Mouse (Mus musculus) frontal cortex, postnatal 10 days (tissue): ENCODE results near the gene Adtrp.

Source experiments
- DNase-seq, 2 experiments: peaks; one replicate each; pipeline ENCODE4 v3.0.0; 2022; ENCODE audit warnings: low spot score in 2 of 2, mixed read lengths in 1 of 2

The Adtrp gene

DNA sequence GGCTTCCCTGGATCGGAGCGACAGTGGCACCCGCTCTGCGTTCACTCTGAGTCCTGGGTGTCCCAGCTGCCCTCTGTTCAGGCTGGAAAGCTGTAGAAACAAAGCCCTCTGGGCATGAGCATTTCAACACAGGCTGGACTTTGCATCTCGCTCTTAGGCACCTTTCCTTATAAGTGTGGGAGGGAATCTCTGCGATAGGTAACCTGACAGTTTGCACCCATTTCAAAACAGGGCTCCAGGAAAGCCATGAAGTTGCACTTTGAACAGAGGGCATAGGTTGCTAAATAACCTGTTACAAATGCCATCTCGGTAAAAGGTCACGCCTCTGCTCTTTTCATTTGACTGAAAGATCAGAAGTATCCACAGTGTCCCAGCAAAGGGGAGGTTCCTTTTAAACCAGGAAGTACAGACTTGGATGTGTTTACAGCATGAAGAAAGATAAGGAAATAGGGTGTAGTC is 19.2 kb downstream of the Adtrp start:
- DNase-seq, result no peak

DNA sequence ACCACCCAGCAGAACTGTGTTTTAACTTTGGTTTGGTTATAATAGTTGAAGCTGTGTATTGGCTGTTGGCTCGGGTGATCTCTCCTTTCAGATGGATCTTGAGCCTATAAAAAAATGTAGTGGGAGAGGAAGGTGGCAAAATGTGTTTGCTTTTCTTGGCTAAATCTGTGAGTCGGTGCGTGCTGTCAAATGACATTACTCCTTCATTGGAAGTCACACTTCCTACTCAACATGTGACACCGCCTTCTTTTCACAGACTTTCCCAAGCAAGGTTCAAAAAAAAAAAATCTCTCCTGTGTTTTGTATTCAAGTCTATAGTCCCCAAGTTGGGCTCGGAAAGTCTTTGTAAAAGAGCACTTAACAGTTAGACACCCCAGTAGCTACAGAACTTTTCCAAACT is 19.9 kb downstream of the Adtrp start:
- no peak for DNase-seq

DNA sequence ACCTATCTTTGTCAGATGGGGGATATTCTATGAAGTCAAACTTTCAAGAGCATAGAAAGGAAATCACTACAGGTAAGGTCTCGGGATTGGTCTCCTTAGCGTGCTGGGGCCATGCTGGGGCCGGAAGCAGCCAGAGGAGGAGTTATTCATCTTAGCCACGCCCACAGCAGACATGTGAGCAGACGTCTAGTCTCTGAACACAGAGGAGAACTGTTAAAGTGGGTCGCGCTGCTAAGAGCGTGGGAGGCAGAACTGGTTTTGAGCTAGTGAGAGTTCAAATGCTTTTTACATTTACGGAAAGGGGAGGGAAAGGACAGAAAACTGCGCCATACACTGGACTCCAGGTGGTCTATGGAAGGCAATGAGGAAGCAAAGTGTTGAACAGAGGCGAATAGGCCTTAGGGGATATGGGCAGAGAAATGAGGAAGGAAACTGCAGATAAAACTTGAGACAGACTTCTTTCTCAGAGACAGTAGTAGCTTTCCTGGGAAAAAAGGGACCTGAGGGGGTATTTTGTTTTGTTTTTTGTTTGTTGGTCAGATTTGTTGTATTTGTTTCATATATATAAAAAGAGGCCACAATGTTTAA is 22.0 kb downstream of the Adtrp start:
- DNase-seq, result no peak

DNA sequence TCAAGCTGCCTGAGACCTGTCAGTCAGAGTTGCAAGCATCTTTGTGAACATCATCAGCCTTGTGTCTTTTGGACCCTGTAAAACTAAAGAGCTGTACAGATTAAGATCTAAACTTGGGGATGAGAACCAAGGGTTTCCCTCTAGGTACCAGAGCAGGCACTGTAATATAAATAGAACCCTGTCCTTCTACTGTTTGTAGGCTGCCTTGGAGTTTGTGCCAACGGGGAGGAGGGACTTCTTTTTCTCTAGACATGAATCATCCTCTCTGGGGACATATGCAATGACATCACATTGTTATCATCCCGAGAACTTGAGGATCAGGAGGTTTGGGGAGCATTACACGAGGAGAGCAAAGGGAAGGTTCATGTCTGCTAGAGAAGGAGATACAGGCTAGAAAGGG is 24.4 kb downstream of the Adtrp start:
- no peak for DNase-seq

GRCm38 (mm10) chr13:41822617-41823016 is 24.9 kb downstream of the Adtrp start:
- no peak for DNase-seq

- DNase-seq, result no peak
Measured at GRCm38 (mm10) chr13:41822091-41822490, 25.4 kb downstream of the Adtrp start.

DNA sequence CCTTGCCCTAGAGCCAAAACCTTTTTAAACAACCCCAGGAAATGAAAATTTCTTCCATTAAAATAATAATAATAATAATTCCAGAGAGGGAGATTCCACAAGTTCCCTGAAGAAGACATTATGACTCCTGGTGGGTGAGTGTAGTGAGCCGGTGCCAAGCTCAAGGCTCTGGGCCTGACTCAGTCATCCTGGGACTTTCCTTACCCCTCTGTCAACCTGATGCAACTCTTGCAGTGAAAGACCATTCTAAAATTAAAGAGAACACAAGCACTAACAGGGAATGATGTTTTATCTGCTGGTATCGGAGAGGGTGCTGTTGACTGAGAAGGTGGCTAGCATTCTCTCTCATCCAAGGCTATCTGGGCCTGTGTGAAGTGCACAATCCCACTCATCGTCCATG is 26.5 kb downstream of the Adtrp start:
- DNase-seq, result no peak

- DNase-seq, result no peak
Measured at GRCm38 (mm10) chr13:41819918-41820317, 27.6 kb downstream of the Adtrp start.

GRCm38 (mm10) chr13:41819484-41819883 is 28.0 kb downstream of the Adtrp start:
- DNase-seq, result no peak

- DNase-seq, result no peak
Measured at GRCm38 (mm10) chr13:41817583-41817982, 29.9 kb downstream of the Adtrp start.

DNA sequence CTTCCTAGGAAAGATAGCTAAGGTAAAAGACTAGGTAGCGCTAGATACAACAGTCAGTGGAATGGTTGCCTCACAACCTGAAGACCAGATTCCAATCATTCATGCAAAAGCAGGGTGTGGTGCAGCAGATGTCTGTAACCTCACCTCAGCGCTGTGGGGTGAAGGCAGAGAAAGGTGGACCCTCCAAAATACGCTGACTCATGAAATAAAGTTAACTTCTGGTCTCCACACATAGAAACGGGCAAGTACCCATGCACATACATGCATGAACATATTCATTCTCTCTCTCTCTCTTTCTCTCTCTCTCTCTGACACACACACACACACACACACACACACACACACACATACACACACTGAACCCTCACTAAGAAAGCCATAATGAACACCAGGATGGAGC is 30.8 kb downstream of the Adtrp start:
- DNase-seq, result no peak

- no peak for DNase-seq
Measured at GRCm38 (mm10) chr13:41810776-41811175, 36.7 kb downstream of the Adtrp start.

DNA sequence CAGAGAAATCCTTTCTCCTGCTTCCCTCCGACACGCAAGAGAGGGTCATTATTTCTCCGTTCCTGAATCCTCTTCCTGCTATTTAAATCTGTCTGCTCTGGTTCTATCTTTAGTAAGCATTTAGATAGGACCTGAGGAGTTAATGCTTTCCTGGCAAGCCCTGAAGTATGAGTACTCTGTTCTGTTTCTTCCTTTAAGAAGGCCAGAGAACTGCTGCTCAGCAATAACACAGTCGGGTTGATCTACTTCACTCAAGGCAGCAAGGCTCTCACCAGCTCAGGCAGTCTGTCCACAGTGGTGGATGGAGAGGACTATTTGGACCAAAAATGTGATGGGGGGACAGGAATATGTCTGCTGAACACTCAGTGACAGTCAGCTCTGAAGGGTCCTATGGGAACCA is 39.7 kb downstream of the Adtrp start:
- DNase-seq, result no peak

DNA sequence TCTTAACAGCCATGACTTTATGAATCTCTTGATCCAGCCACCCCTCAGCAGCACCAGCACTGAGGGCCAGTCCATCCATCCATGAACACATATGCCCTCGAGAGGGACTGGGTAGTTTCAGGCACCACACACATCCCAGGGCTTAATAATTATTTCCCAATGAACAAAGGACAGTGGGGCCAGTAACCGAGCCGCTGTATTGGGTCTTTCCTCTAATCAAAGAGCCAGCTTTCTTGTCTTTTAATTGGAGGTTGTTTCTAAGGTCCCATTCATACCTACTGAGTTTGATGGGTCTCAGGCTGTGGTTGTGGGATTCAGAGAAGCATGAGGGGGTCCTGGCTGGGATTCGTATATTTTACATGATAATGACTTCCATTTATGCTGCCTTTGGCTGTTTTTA is 40.2 kb downstream of the Adtrp start:
- DNase-seq, result no peak

GRCm38 (mm10) chr13:41805138-41805820 is 42.2 kb downstream of the Adtrp start:
- DNase-seq, result no peak

- DNase-seq, result no peak
Measured at GRCm38 (mm10) chr13:41803656-41804265, 43.7 kb downstream of the Adtrp start.

DNA sequence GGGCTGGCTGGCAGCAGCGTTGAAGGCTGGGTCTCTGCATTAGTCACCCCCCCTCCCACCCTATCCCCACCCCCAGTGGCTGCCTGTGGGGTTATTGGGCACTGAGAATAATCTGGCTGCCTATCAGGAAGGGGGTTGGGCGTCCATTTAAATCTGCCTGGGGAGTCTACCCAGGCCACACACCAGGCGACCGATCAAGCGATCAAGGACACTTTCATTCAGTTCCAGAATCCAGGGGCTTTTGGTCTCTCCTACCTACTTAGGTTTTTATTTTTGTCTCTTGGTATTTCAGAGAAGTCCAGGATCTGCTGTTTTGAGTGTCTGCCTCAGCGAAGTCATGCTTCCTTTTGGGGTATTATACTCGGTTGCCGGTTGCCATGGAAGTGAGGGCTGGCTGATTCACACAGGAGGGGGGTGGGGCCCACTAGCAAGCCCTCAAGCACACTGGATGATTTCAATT is 46.3 kb downstream of the Adtrp start:
- DNase-seq, result peak; percentile 75 to 80

DNA sequence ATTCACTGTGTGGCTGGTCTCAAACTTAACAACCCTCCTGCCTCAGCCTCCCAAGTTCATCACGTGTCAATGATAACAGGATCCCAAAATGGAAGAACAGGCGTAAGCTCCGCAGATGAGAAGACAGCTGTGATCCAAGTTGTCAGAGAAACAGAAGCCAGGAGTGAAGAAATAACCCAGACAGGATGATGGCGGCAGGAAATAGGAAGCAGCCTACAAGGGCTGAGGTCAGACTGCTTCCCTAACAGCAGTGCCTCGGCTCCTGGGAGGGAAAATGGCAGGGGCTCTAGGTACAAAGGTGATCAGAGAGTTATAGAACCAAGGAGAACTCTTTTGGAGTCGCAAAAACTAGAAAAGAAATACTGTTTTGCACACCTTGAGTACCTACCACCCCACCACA is 54.6 kb downstream of the Adtrp start:
- DNase-seq, result no peak

DNA sequence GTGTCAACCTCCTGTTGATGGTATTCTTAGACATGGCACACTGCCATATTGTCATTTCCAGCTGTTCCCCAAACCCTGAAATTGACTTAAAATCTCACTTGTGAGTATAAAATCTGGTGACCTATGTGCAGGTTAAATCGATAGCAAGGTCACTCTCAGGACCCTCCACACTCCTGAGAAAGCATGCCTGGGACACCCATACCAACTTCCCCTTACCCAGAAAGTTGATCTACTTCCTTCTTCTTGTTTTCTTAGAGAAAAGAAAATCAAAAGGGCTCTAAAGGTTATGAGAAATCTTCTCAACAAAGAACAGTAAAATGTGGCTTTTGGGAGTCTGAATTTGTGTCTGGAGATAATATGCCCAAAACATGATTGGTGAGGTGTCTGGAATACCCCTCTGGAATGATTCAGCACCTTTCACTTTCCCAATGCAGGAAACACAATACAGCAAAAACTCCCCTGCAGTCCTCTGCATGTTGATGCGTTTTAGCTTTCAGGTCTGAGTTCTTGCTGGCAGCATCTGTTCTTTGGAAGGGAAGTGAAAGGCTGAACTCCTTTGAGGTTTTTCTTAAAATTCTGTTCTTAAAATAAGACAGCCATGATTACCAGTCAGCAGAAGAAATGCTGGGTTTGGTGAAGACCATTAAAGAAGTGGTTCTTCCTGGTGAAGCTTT is 59.5 kb downstream of the Adtrp start:
- DNase-seq, result no peak

DNA sequence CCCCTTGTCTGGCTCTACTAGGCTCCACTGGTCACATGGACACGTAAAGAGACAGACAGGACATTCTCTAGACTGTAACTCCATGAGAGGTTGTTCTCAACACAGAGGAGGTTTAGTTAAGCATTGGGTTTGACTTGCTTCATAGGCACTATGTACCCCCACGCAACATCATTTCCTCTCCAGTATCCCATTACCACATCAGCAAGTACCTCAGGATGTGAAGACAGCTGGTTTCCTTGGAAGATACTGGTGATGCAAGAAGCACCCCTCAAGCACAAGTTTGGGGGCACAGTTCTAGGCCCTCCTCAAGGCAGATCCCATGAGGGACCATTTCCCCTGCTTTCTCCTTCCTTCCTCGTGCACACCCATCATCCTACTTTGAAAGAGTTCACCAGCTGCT is 60.8 kb downstream of the Adtrp start:
- DNase-seq, result no peak

DNA sequence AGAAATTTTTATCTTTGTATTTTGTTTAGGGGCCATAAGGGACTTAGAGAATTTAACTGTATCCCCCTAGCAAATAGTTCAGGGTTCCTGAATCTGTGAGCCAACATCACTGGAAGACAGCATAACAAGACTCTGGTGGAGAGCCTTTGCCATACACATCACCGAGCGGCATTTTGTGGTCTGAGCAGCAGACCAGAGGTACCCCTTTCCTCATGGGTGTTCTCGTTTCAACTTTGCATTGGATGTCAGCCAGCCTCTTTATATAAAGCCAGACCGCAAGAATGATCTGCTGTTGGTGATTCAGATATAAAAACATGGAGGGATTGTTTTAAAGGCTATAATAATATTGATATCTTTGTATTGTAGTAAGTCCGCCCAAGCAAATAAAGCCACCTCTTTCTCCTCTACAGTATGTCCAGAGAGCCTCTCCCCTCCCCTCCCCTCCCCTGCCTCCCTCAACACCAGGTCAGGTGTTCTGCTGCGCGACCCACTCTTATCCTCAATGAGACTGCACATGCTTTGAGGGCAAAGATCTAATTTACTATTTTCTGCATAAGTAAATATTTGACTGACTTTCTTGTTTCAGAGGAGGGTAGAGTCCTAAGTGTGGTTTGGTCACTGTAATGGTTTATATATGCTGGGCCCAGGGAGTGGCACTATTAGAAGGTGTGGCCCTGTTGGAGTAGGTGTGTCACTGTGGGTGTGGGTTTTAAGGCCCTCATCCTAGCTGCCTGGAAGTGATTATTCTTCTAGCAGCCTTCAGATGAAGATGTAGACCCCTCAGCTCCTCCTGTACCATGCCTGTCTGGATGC is 62.4 kb downstream of the Adtrp start:
- no peak for DNase-seq

DNA sequence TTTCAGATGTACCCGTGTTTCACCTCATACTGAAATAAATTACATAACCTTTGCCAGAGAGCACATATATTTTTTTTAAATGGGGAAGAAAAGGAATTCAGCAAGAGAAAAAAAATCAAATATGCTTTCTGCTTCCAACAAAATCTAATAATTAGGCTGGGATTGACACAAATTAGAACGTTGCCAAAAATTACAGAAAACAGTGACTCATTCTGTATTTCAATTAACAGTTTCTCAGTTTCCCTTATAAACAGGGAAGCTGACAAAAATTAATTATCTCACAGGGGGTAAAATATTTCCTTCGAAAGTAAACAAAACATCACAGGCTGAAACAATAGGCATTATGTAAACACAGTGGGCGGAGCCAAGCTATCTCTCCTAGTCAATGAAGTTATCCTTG is 67.2 kb downstream of the Adtrp start:
- DNase-seq, result no peak
